ENCODE assay signal across 16 mouse cellular contexts in genomic region chr13:105051432-105051831, GRCm38 (mm10). TPM values are rescaled to one million over a fixed set of nuclear protein-coding genes. Genes with fewer than 3 reads are reported as not detected.
DNase-seq lines count a peak whose midpoint lies in the region; ATAC-seq lines count a peak whose summit lies in the region.
"Had no signal": no experiment of that assay in that cellular context is flagged by ENCODE, and none has a peak within 500 bp of the region (broad histone marks: within the 10 kb centered on the region; RNA-seq: fewer than 3 reads in every experiment).

No protein-coding gene starts in this region.

- no peak for ATAC-seq in embryonic facial prominence, embryonic 14.5 days (ENCODE audit: low read depth)
- ATAC-seq in hindbrain, embryonic 15.5 days (ENCODE audit: low FRiP score, low read depth) = no peak
- no peak for ATAC-seq in hindbrain, embryonic 12.5 days (ENCODE audit: low FRiP score)
- ATAC-seq in neural tube, embryonic 14.5 days (ENCODE audit: low read depth) = no peak

- intact Hi-C loops in left cerebral cortex, postnatal 25 days (cut with DNase I) = loop anchor here (5.0 kb wide), 6 partner anchors 34 to 326 kb away; partner anchors contain the start of gene Cwc27

- no peak overlapping the region for H3K4me3 ChIP-seq in embryonic facial prominence, embryonic 14.5 days (ENCODE audit: low read depth, low read length)
- H3K4me3 ChIP-seq in embryonic facial prominence, embryonic 10.5 days = no peak overlapping the region
- H3K4me3 ChIP-seq in hindbrain, embryonic 15.5 days = no peak overlapping the region
- H3K4me3 ChIP-seq in hindbrain, embryonic 12.5 days = no peak overlapping the region
- H3K4me3 ChIP-seq in neural tube, embryonic 14.5 days (ENCODE audit: low read depth, low read length) = no peak overlapping the region
- H3K4me3 ChIP-seq: myocyte had no signal

- H3K9me3 ChIP-seq in embryonic facial prominence, embryonic 14.5 days (ENCODE audit: control insufficient read depth, low read length) = no peaks in the 10 kb centered on the region
- no peaks in the 10 kb centered on the region for H3K9me3 ChIP-seq in embryonic facial prominence, embryonic 10.5 days
- no peaks in the 10 kb centered on the region for H3K9me3 ChIP-seq in hindbrain, embryonic 15.5 days
- no peaks in the 10 kb centered on the region for H3K9me3 ChIP-seq in hindbrain, embryonic 12.5 days (replicated peaks)
- no peaks in the 10 kb centered on the region for H3K9me3 ChIP-seq in neural tube, embryonic 14.5 days (ENCODE audit: control insufficient read depth, low read length)

- H3K4me2 ChIP-seq in embryonic facial prominence, embryonic 14.5 days (ENCODE audit: low read depth, low read length) = no peak overlapping the region
- peak overlapping the region; percentile 38 for H3K4me2 ChIP-seq in hindbrain, embryonic 15.5 days
- H3K4me2 ChIP-seq in hindbrain, embryonic 12.5 days (replicated peaks) = no peak overlapping the region
- peak overlapping the region; percentile 20; the same call in 1 of the 2 replicates for H3K4me2 ChIP-seq in neural tube, embryonic 14.5 days (ENCODE audit: low read depth, low read length)

- H3K27me3 ChIP-seq in embryonic facial prominence, embryonic 14.5 days (replicated peaks; ENCODE audit: control insufficient read depth, insufficient read depth, low read length) = 0 out of 2 replicates have a peak, but pooled peaks cover 16% of the 10 kb centered on the region
- H3K27me3 ChIP-seq in embryonic facial prominence, embryonic 10.5 days (replicated peaks; ENCODE audit: low read depth, poor library complexity, severe bottlenecking) = peaks cover 49% of the 10 kb centered on the region
- H3K27me3 ChIP-seq in hindbrain, embryonic 15.5 days = no peaks in the 10 kb centered on the region
- H3K27me3 ChIP-seq in hindbrain, embryonic 12.5 days = peaks cover 14% of the 10 kb centered on the region
- no peaks in the 10 kb centered on the region for H3K27me3 ChIP-seq in neural tube, embryonic 14.5 days (ENCODE audit: control insufficient read depth, insufficient read depth, low read length)

- no peak overlapping the region for H3K27ac ChIP-seq in embryonic facial prominence, embryonic 14.5 days (replicated peaks; ENCODE audit: low read depth, low read length)
- no peak overlapping the region for H3K27ac ChIP-seq in embryonic facial prominence, embryonic 10.5 days (replicated peaks)
- H3K27ac ChIP-seq in hindbrain, embryonic 15.5 days (replicated peaks) = no peak overlapping the region
- no peak overlapping the region for H3K27ac ChIP-seq in hindbrain, embryonic 12.5 days
- H3K27ac ChIP-seq in neural tube, embryonic 14.5 days (ENCODE audit: low read depth, low read length) = no peak overlapping the region

- DNase-seq in embryonic facial prominence, embryonic 14.5 days (ENCODE audit: low spot score) = peak; percentile 13
- DNase-seq in embryonic facial prominence, embryonic 10.5 days (ENCODE audit: low spot score) = no peak
- DNase-seq in left cerebral cortex, postnatal 25 days (ENCODE audit: low spot score in 2 of 2) = peak; percentile 41 to 81
- DNase-seq in left cerebral cortex, adult 9 months (ENCODE audit: low spot score in 2 of 2) = no peak
- DNase-seq in retina, embryonic 14.5 days (ENCODE audit: low spot score) = no peak
- DNase-seq: kidney, adult 8-10 months; thymus, postnatal 25 days had no signal

- 36% methylated on average over 6 of the region's 6 CpGs for WGBS in embryonic facial prominence, embryonic 14.5 days
- 39% methylated on average over 6 of the region's 6 CpGs for WGBS in embryonic facial prominence, embryonic 10.5 days
- 47% methylated on average over 6 of the region's 6 CpGs for WGBS in hindbrain, embryonic 15.5 days
- 51% methylated on average over 6 of the region's 6 CpGs for WGBS in hindbrain, embryonic 12.5 days
- 46% methylated on average over 6 of the region's 6 CpGs for WGBS in neural tube, embryonic 14.5 days

- no peaks in the 10 kb centered on the region for H3K36me3 ChIP-seq in embryonic facial prominence, embryonic 14.5 days (ENCODE audit: control insufficient read depth, insufficient read depth, low read length)
- H3K36me3 ChIP-seq in embryonic facial prominence, embryonic 10.5 days (replicated peaks) = no peaks in the 10 kb centered on the region
- no peaks in the 10 kb centered on the region for H3K36me3 ChIP-seq in hindbrain, embryonic 15.5 days
- no peaks in the 10 kb centered on the region for H3K36me3 ChIP-seq in hindbrain, embryonic 12.5 days
- no peaks in the 10 kb centered on the region for H3K36me3 ChIP-seq in neural tube, embryonic 14.5 days (ENCODE audit: control insufficient read depth, insufficient read depth, low read length)

- no peak overlapping the region for H3K9ac ChIP-seq in embryonic facial prominence, embryonic 14.5 days (ENCODE audit: low read depth, low read length)
- H3K9ac ChIP-seq in hindbrain, embryonic 15.5 days = no peak overlapping the region
- H3K9ac ChIP-seq in hindbrain, embryonic 12.5 days = no peak overlapping the region
- no peak overlapping the region for H3K9ac ChIP-seq in neural tube, embryonic 14.5 days (replicated peaks; ENCODE audit: low read depth, low read length)

- peaks cover 11% of the 10 kb centered on the region; the same call in 1 of the 2 replicates for H3K4me1 ChIP-seq in embryonic facial prominence, embryonic 14.5 days (ENCODE audit: control insufficient read depth, insufficient read depth, low read length)
- peaks cover 15% of the 10 kb centered on the region for H3K4me1 ChIP-seq in embryonic facial prominence, embryonic 10.5 days
- peaks cover 36% of the 10 kb centered on the region for H3K4me1 ChIP-seq in hindbrain, embryonic 15.5 days (replicated peaks)
- peaks cover 14% of the 10 kb centered on the region for H3K4me1 ChIP-seq in hindbrain, embryonic 12.5 days
- H3K4me1 ChIP-seq in neural tube, embryonic 14.5 days (ENCODE audit: control insufficient read depth, insufficient read depth, low read length) = peaks cover 6% of the 10 kb centered on the region

RNA-seq across cellular contexts. Expression of gene Rgs7bp, which starts 3.3 kb away (rescaled TPM):
- polyA plus RNA-seq in embryonic facial prominence, embryonic 14.5 days (2014; fragmentation: Nextera tagmentation; extraction: Ambion mirVana) = 5.0 and 5.4 TPM in 2 replicates
- 0.73 and 0.91 TPM in 2 replicates for polyA plus RNA-seq in embryonic facial prominence, embryonic 10.5 days (2016; fragmentation: Nextera tagmentation; extraction: Ambion mirVana)
- 8.6 and 9.5 TPM in 2 replicates for polyA plus RNA-seq in hindbrain, embryonic 15.5 days (2015; fragmentation: Nextera tagmentation; extraction: Ambion mirVana)
- polyA plus RNA-seq in hindbrain, embryonic 12.5 days (2016; fragmentation: Nextera tagmentation; extraction: Ambion mirVana) = 2.5 and 3.0 TPM in 2 replicates
- total RNA-seq in left cerebral cortex, postnatal 25 days (2021) = 100 to 1,000 TPM; 159 to 170 TPM
- 10.6 and 14.9 TPM in 2 replicates for polyA plus RNA-seq in neural tube, embryonic 14.5 days (2014; fragmentation: Nextera tagmentation; extraction: Ambion mirVana)

RNA-seq across cellular contexts. Expression of gene 4933425L06Rik, which starts 30.5 kb away (rescaled TPM):
- not detected in 2 replicates for polyA plus RNA-seq in embryonic facial prominence, embryonic 14.5 days (2014; fragmentation: Nextera tagmentation; extraction: Ambion mirVana)
- polyA plus RNA-seq in embryonic facial prominence, embryonic 10.5 days (2016; fragmentation: Nextera tagmentation; extraction: Ambion mirVana) = not detected in 2 replicates
- not detected in 2 replicates for polyA plus RNA-seq in hindbrain, embryonic 15.5 days (2015; fragmentation: Nextera tagmentation; extraction: Ambion mirVana)
- not detected in 2 replicates for polyA plus RNA-seq in hindbrain, embryonic 12.5 days (2016; fragmentation: Nextera tagmentation; extraction: Ambion mirVana)
- total RNA-seq in left cerebral cortex, postnatal 25 days (2021) = not detected
- polyA plus RNA-seq in neural tube, embryonic 14.5 days (2014; fragmentation: Nextera tagmentation; extraction: Ambion mirVana) = not detected in 2 replicates
- total RNA-seq: ES-E14; left cerebral cortex, postnatal 10 days had no signal
- polyA plus RNA-seq: gonadal fat pad, adult 2 months; liver, embryonic 16.5 days; myocyte; stomach, embryonic 14.5 days had no signal

Comparison
In these comparisons a context has a peak if more than half of its experiments do, and no peak if none do; other contexts are left out.
1. DNase-seq: peak in embryonic facial prominence, embryonic 14.5 days (single experiment) and left cerebral cortex, postnatal 25 days (2 of 2); none in embryonic facial prominence, embryonic 10.5 days (single experiment), left cerebral cortex, adult 9 months (0 of 2) and retina, embryonic 14.5 days (single experiment).
2. H3K4me2 ChIP-seq: peak in hindbrain, embryonic 15.5 days (single experiment) and neural tube, embryonic 14.5 days (single experiment); none in embryonic facial prominence, embryonic 14.5 days (single experiment) and hindbrain, embryonic 12.5 days (single experiment).